Mouse (Mus musculus): ENCODE data around the gene Wnt3a. TPM values are rescaled to one million over a fixed set of nuclear protein-coding genes. Genes with fewer than 3 reads are reported as not detected.

The Wnt3a gene
- polyA plus RNA-seq, 1 experiment from 2014 or later: 0.35 TPM

- WGBS: under 1% methylated on average over 49 of the region's 51 CpGs
- Histone ChIP-seq H3K4me3 (replicated peaks) (peak overlapping the region; percentile 83), H3K27me3 (replicated peaks) (no peaks in the 10 kb centered on the region), H3K4me2 (peak overlapping the region; percentile 89), H3K4me1 (peaks cover 55% of the 10 kb centered on the region), H3K9ac (replicated peaks) (peak overlapping the region; percentile 98), H3K9me3 (replicated peaks) (no peaks in the 10 kb centered on the region), H3K27ac (replicated peaks) (peak overlapping the region; percentile 94), H3K36me3 (no peaks in the 10 kb centered on the region)
- peak; percentile 82 for ATAC-seq (ENCODE audit: low FRiP score)
These were observed 62.9 kb downstream of the Wnt3a start for GRCm38 (mm10) chr11:59227604-59228121.

- no peaks in the 10 kb centered on the region for H3K36me3 ChIP-seq
- peak overlapping the region; percentile 89 for H3K4me2 ChIP-seq
- H3K9ac ChIP-seq (replicated peaks): peak overlapping the region; percentile 98
- no peak for ATAC-seq (ENCODE audit: low FRiP score)
- H3K9me3 ChIP-seq (replicated peaks): no peaks in the 10 kb centered on the region
- WGBS: 6% methylated on average over 21 of the region's 21 CpGs
- H3K4me1 ChIP-seq: peaks cover 60% of the 10 kb centered on the region
- H3K4me3 ChIP-seq (replicated peaks): peak overlapping the region; percentile 83
- no peaks in the 10 kb centered on the region for H3K27me3 ChIP-seq (replicated peaks)
- peak overlapping the region; percentile 94 for H3K27ac ChIP-seq (replicated peaks)
These were observed 63.6 kb downstream of the Wnt3a start for GRCm38 (mm10) chr11:59226787-59227603.

- ATAC-seq (ENCODE audit: low FRiP score): no peak
- Histone ChIP-seq H3K36me3 (no peaks in the 10 kb centered on the region), H3K27me3 (replicated peaks) (no peaks in the 10 kb centered on the region), H3K4me3 (replicated peaks) (peak overlapping the region; percentile 83), H3K9ac (replicated peaks) (peak overlapping the region; percentile 98), H3K9me3 (replicated peaks) (no peaks in the 10 kb centered on the region), H3K4me1 (peaks cover 64% of the 10 kb centered on the region), H3K27ac (replicated peaks) (no peak overlapping the region), H3K4me2 (peak overlapping the region; percentile 89)
- 65% methylated on average over 3 of the region's 3 CpGs for WGBS
These were observed 64.3 kb downstream of the Wnt3a start for GRCm38 (mm10) chr11:59226251-59226650.

GRCm38 (mm10) chr11:59225167-59225566 is 65.4 kb downstream of the Wnt3a start:
- H3K4me3 ChIP-seq (replicated peaks): 0 out of 2 replicates have a peak overlapping the region, but pooled peaks have one; percentile 3
- H3K9ac ChIP-seq (replicated peaks): no peak overlapping the region
- peak overlapping the region; percentile 89 for H3K4me2 ChIP-seq
- H3K9me3 ChIP-seq (replicated peaks): no peaks in the 10 kb centered on the region
- no peaks in the 10 kb centered on the region for H3K36me3 ChIP-seq
- H3K27ac ChIP-seq (replicated peaks): no peak overlapping the region
- 78% methylated on average over 2 of the region's 2 CpGs for WGBS
- peaks cover 66% of the 10 kb centered on the region for H3K4me1 ChIP-seq
- ATAC-seq (ENCODE audit: low FRiP score): no peak
- H3K27me3 ChIP-seq (replicated peaks): no peaks in the 10 kb centered on the region

- Histone ChIP-seq H3K4me2 (no peak overlapping the region), H3K4me1 (peaks cover 66% of the 10 kb centered on the region), H3K36me3 (no peaks in the 10 kb centered on the region), H3K27ac (replicated peaks) (no peak overlapping the region), H3K4me3 (replicated peaks) (no peak overlapping the region), H3K27me3 (replicated peaks) (no peaks in the 10 kb centered on the region), H3K9ac (replicated peaks) (no peak overlapping the region), H3K9me3 (replicated peaks) (no peaks in the 10 kb centered on the region)
- WGBS: 78% methylated on average over 2 of the region's 2 CpGs
- no peak for ATAC-seq (ENCODE audit: low FRiP score)
These were observed 66.1 kb downstream of the Wnt3a start for GRCm38 (mm10) chr11:59224470-59224869.

- H3K4me1 ChIP-seq: peaks cover 66% of the 10 kb centered on the region
- WGBS: 97% methylated on average over 3 of the region's 3 CpGs
- ATAC-seq (ENCODE audit: low FRiP score): no peak
- no peak overlapping the region for H3K4me3 ChIP-seq (replicated peaks)
- H3K4me2 ChIP-seq: no peak overlapping the region
- no peaks in the 10 kb centered on the region for H3K27me3 ChIP-seq (replicated peaks)
- H3K9me3 ChIP-seq (replicated peaks): no peaks in the 10 kb centered on the region
- H3K9ac ChIP-seq (replicated peaks): no peak overlapping the region
- H3K36me3 ChIP-seq: no peaks in the 10 kb centered on the region
- H3K27ac ChIP-seq (replicated peaks): no peak overlapping the region
These were observed 66.5 kb downstream of the Wnt3a start for GRCm38 (mm10) chr11:59224025-59224424.

- Histone ChIP-seq H3K9me3 (replicated peaks) (no peaks in the 10 kb centered on the region), H3K36me3 (no peaks in the 10 kb centered on the region), H3K27ac (replicated peaks) (no peak overlapping the region), H3K4me2 (no peak overlapping the region), H3K9ac (replicated peaks) (no peak overlapping the region), H3K27me3 (replicated peaks) (no peaks in the 10 kb centered on the region), H3K4me1 (peaks cover 63% of the 10 kb centered on the region), H3K4me3 (replicated peaks) (no peak overlapping the region)
- no peak for ATAC-seq (ENCODE audit: low FRiP score)
- 92% methylated on average over 4 of the region's 4 CpGs for WGBS
These were observed 68.2 kb downstream of the Wnt3a start for GRCm38 (mm10) chr11:59222306-59222705.

- ATAC-seq (ENCODE audit: low FRiP score): no peak
- H3K9ac ChIP-seq (replicated peaks): no peak overlapping the region
- H3K9me3 ChIP-seq (replicated peaks): no peaks in the 10 kb centered on the region
- no peak overlapping the region for H3K4me2 ChIP-seq
- H3K4me3 ChIP-seq (replicated peaks): no peak overlapping the region
- H3K36me3 ChIP-seq: no peaks in the 10 kb centered on the region
- H3K4me1 ChIP-seq: peaks cover 61% of the 10 kb centered on the region
- no peaks in the 10 kb centered on the region for H3K27me3 ChIP-seq (replicated peaks)
- no peak overlapping the region for H3K27ac ChIP-seq (replicated peaks)
These were observed 68.9 kb downstream of the Wnt3a start for GRCm38 (mm10) chr11:59221604-59222003.

- no peak overlapping the region for H3K4me2 ChIP-seq
- H3K27me3 ChIP-seq (replicated peaks): no peaks in the 10 kb centered on the region
- no peak overlapping the region for H3K27ac ChIP-seq (replicated peaks)
- no peak overlapping the region for H3K9ac ChIP-seq (replicated peaks)
- ATAC-seq (ENCODE audit: low FRiP score): no peak
- H3K9me3 ChIP-seq (replicated peaks): no peaks in the 10 kb centered on the region
- H3K4me1 ChIP-seq: peaks cover 40% of the 10 kb centered on the region
- peaks cover 6% of the 10 kb centered on the region; the same call in 1 of the 2 replicates for H3K36me3 ChIP-seq
- H3K4me3 ChIP-seq (replicated peaks): no peak overlapping the region
These were observed 71.5 kb downstream of the Wnt3a start for GRCm38 (mm10) chr11:59219064-59219463.

GRCm38 (mm10) chr11:59218389-59218998 is 72.1 kb downstream of the Wnt3a start:
- WGBS: 89% methylated on average over 4 of the region's 4 CpGs
- Histone ChIP-seq H3K9me3 (replicated peaks) (no peaks in the 10 kb centered on the region), H3K27me3 (replicated peaks) (no peaks in the 10 kb centered on the region), H3K36me3 (peaks cover 6% of the 10 kb centered on the region; the same call in 1 of the 2 replicates), H3K4me3 (replicated peaks) (no peak overlapping the region), H3K4me1 (peaks cover 35% of the 10 kb centered on the region), H3K4me2 (no peak overlapping the region), H3K27ac (replicated peaks) (no peak overlapping the region), H3K9ac (replicated peaks) (no peak overlapping the region)
- no peak for ATAC-seq (ENCODE audit: low FRiP score)

GRCm38 (mm10) chr11:59216955-59217354 is 73.6 kb downstream of the Wnt3a start:
- H3K27me3 ChIP-seq (replicated peaks): no peaks in the 10 kb centered on the region
- 77% methylated on average over 3 of the region's 3 CpGs for WGBS
- no peak overlapping the region for H3K4me3 ChIP-seq (replicated peaks)
- H3K4me2 ChIP-seq: no peak overlapping the region
- H3K9ac ChIP-seq (replicated peaks): no peak overlapping the region
- H3K4me1 ChIP-seq: peaks cover 22% of the 10 kb centered on the region; the same call in 1 of the 2 replicates
- no peak overlapping the region for H3K27ac ChIP-seq (replicated peaks)
- no peaks in the 10 kb centered on the region for H3K9me3 ChIP-seq (replicated peaks)
- ATAC-seq (ENCODE audit: low FRiP score): no peak
- peaks cover 14% of the 10 kb centered on the region for H3K36me3 ChIP-seq
